Mouse (Mus musculus) midbrain, embryonic 12.5 days (tissue): ENCODE measurements at regions not wholly inside any gene's neighbourhood (a gene's known extent, or its start where the extent isn't known, plus 50 kb on each side); places are given as distances from the start of the nearest gene placed in this dataset.

Experiments used
- ATAC-seq: fragments of 200-750 bp; cut with Nextera tagmentation; 2 replicates; pipeline ENCODE4 v1.8.0; 2017; ENCODE audit warnings: low read depth, moderate TSS enrichment, moderate library complexity; ENCODE audit not compliant: low FRiP score
- H3K27ac ChIP-seq: fragments of 300-500 bp; sonication (generic); replicated peaks from 2 replicates; pipeline ENCODE4 v1.5.1; 2016; ENCODE audit warnings: mild to moderate bottlenecking
- H3K27me3 ChIP-seq: fragments of 300-500 bp; sonication (generic); 2 replicates; pipeline ENCODE4 v1.6.1; 2016; ENCODE audit warnings: mild to moderate bottlenecking
- H3K36me3 ChIP-seq: fragments of 300-500 bp; sonication (generic); 2 replicates; pipeline ENCODE4 v1.6.1; 2016
- H3K4me1 ChIP-seq: fragments of 300-500 bp; sonication (generic); 2 replicates; pipeline ENCODE4 v1.6.1; 2016
- H3K4me2 ChIP-seq: fragments of 300-500 bp; sonication (generic); replicated peaks from 2 replicates; pipeline ENCODE4 v1.6.1; 2016; ENCODE audit warnings: mild to moderate bottlenecking, moderate library complexity
- H3K4me3 ChIP-seq: fragments of 300-500 bp; sonication (generic); 2 replicates; pipeline ENCODE4 v1.5.1; 2016; ENCODE audit warnings: mild to moderate bottlenecking
- H3K9ac ChIP-seq: fragments of 300-500 bp; sonication (generic); replicated peaks from 2 replicates; pipeline ENCODE4 v1.6.1; 2016; ENCODE audit warnings: mild to moderate bottlenecking, moderate library complexity
- H3K9me3 ChIP-seq: fragments of 300-500 bp; sonication (generic); 2 replicates; pipeline ENCODE4 v1.6.1; 2016; ENCODE audit warnings: mild to moderate bottlenecking
- WGBS: fragments of 180-500 bp; shearing (Covaris S2); methylation state at CpG from one replicate; pipeline ENCODE4 v1.1.7; 2016; 5-methylcytosine and 5-hydroxymethylcytosine counted together

DNA sequence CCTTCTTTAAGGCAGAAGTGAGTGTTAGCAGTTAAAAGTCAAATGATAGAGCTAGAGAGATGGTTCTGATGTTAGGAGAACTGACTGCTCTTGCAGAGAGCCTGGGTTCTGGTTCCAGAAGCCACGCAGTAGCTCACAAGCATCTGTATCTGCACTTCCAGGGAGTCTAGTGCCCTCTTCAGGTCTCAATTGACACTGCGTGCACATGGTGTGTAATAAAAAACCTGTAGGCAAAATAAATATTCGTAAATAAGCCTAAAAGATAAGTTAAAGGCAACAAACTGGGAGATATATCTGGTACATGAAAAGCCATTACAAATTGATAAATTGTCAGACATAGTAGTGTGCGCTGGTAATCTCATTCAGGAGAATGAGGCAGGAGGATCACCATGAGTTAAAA is 133.8 kb upstream of the Csf3r start:
- Histone ChIP-seq H3K9me3 (no peaks in the 10 kb centered on the region), H3K36me3 (no peaks in the 10 kb centered on the region), H3K9ac (no peak overlapping the region), H3K4me3 (no peak overlapping the region), H3K27me3 (no peaks in the 10 kb centered on the region), H3K27ac (no peak overlapping the region), H3K4me1 (peaks cover 5% of the 10 kb centered on the region; the same call in 1 of the 2 replicates), H3K4me2 (no peak overlapping the region)
- WGBS: 61% methylated on average over 4 of the region's 4 CpGs
- ATAC-seq: no peak

DNA sequence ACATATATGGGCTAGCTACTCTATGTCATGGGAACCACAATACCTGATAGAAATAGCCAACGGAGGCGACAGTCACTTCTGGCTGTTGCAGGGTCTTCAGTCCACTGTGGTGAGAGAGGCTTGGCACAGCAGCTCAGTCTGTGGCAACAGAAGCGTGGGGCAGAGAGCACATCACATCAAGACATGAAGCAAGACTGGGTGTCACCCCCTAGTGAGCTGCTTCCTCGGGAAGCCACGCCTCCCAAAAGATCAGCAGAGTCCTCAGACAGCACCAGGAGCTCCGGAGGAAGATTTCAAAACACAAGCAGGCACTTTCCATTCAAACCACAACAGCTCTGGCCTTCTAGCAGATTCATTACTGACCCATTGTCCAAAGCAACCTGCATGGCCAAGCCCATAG is 131.2 kb upstream of the Csf3r start:
- Histone ChIP-seq H3K4me3 (no peak overlapping the region), H3K27ac (no peak overlapping the region), H3K4me1 (peaks cover 13% of the 10 kb centered on the region; the same call in 1 of the 2 replicates), H3K27me3 (no peaks in the 10 kb centered on the region), H3K36me3 (no peaks in the 10 kb centered on the region), H3K9ac (no peak overlapping the region), H3K9me3 (no peaks in the 10 kb centered on the region), H3K4me2 (no peak overlapping the region)
- ATAC-seq: no peak
- WGBS: 79% methylated on average over 6 of the region's 6 CpGs

DNA sequence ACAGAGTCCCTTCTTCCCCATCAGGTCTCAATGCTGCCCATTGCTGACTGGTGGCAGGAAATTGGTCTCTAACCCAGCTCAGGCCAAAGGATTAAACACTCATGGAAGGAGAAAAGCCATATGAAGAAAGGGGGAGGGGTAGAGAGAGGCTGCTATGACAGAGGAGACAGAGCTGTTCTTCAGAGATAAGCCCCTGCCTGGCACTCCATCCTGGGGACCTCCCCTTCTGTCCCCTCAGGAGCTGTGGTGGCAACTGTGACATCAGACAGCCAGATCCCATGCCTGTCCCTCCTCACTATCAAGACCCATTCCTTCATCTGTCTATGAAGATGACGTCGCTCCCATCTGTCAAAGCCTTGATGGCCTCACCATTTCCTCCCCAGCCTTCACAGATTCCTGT is 126.6 kb upstream of the Csf3r start:
- WGBS: 86% methylated on average over 2 of the region's 2 CpGs
- H3K27me3 ChIP-seq: no peaks in the 10 kb centered on the region
- H3K27ac ChIP-seq: no peak overlapping the region
- H3K4me3 ChIP-seq: no peak overlapping the region
- no peaks in the 10 kb centered on the region for H3K36me3 ChIP-seq
- H3K4me1 ChIP-seq: peaks cover 25% of the 10 kb centered on the region
- no peaks in the 10 kb centered on the region for H3K9me3 ChIP-seq
- H3K4me2 ChIP-seq: no peak overlapping the region
- no peak for ATAC-seq
- no peak overlapping the region for H3K9ac ChIP-seq

DNA sequence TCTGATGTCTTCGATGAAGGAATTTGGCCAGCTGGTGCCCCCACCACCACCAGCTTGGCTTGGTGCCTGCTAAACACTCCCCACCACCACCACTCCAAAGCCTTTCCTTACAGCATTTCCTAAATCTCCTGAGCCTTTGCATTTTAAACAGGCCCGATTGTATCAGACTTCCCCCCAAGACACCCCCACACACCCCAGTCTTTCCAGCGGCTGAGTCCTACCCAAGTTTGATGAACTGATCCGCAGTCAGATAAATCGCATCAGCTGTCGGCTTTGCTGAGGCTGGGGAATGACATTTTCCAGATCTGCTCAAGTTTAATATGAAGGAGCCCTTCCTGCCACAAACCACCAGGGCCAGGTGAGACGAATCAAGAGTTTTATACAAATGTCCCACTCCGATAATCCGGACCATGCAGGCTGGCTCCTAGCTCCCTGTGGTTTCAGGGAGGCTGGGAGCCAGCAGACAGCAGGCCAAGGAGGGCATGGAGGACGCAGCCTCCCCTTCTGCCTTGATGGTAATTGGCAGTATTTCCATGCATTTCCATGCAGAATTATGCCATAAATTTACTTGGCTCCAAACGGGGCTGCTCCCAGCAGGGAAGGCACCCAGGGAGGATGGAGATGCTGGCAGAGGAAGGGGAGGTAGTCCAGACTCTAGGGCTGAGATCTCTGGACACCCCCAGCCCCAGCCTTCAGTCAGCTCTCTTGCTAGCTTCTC is 125.6 kb upstream of the Csf3r start:
- Histone ChIP-seq H3K27me3 (no peaks in the 10 kb centered on the region), H3K4me3 (no peak overlapping the region), H3K4me1 (peaks cover 25% of the 10 kb centered on the region), H3K9ac (no peak overlapping the region), H3K36me3 (no peaks in the 10 kb centered on the region), H3K9me3 (no peaks in the 10 kb centered on the region), H3K27ac (peak overlapping the region; percentile 1; the same call in 1 of the 2 replicates), H3K4me2 (no peak overlapping the region)
- no peak for ATAC-seq
- WGBS: 62% methylated on average over 11 of the region's 11 CpGs

DNA sequence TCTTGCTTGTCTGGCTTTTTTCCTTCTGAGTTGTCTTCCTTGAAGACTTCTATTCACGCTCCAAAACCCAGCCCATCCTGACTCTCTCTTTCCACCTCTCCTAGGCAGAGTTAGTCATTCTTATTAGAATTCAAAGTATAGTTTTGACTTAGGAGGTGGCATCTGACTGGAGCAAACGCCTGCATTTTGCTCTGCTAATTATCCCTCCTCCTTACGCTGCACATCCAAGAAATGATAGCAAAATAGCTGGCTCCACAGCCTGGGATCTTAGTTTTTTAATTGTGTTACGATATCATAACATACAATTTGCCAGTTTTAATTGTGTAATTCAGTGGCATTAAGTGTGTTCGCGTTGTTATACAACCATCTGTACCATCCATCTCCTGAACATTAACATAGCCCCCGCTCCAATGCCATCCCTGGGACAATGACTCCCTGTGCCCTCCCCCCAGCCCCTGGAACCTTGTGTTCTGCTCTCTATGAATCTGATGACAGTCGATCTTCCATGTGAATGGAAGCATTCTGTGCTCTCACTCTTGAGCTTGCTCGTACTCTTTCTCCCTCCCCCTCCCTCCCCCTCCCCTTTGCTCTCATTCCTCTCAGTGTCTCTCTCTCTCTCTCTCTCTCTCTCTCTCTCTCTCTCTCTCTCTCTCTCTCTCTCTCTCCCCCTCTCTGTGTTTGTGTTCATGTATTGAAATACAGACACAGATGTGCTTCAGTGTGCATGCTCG is 122.6 kb upstream of the Csf3r start:
- Histone ChIP-seq H3K36me3 (no peaks in the 10 kb centered on the region), H3K27me3 (no peaks in the 10 kb centered on the region), H3K9ac (no peak overlapping the region), H3K4me1 (peaks cover 18% of the 10 kb centered on the region), H3K4me3 (no peak overlapping the region), H3K27ac (no peak overlapping the region), H3K9me3 (no peaks in the 10 kb centered on the region), H3K4me2 (no peak overlapping the region)
- WGBS: 72% methylated on average over 10 of the region's 10 CpGs
- ATAC-seq: no peak

DNA sequence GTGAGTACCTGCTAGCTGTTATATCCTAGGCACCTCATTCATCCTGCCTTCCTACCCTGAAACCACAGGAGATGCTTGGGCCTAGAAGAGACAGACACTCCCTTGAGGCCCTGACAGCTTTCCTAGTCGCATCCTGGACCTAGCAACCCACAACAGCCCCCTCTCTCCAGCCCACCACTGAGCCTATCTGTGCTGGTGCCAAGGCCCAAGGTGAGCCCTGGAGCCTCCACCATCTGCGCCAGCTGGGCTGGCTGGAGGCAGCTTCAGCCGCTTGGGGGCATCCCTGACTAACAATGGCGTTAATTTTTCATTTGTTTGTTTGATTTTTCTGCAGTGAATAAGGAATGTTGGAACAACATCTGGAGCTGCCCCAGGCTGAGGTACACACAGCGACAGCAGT is 118.1 kb upstream of the Csf3r start:
- no peaks in the 10 kb centered on the region for H3K36me3 ChIP-seq
- peaks cover 4% of the 10 kb centered on the region; the same call in 1 of the 2 replicates for H3K27me3 ChIP-seq
- ATAC-seq: no peak
- no peak overlapping the region for H3K9ac ChIP-seq
- H3K4me3 ChIP-seq: no peak overlapping the region
- 78% methylated on average over 5 of the region's 5 CpGs for WGBS
- no peak overlapping the region for H3K4me2 ChIP-seq
- H3K4me1 ChIP-seq: peaks cover 6% of the 10 kb centered on the region
- no peaks in the 10 kb centered on the region for H3K9me3 ChIP-seq
- no peak overlapping the region for H3K27ac ChIP-seq

DNA sequence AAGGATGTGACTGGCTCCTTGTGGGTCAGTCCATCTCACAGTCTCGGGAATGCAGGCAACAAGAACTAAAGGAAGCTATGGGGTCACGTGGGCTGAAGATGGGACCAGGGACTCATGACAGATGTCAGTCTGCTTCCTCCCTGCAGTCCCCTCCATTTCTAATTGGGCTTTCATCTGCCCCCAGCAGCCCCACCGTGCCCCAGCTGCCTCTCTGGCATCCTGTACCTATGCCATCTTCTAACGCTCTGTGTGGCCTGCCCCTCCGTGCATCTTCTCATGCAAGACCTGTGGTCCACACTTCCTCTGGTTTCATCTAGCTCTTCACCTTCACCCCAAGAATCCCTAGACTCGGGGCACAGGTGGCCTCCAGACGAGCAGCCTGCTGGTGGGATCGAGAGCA is 115.4 kb upstream of the Csf3r start:
- 89% methylated on average over 8 of the region's 8 CpGs for WGBS
- Histone ChIP-seq H3K36me3 (no peaks in the 10 kb centered on the region), H3K9ac (no peak overlapping the region), H3K27me3 (peaks cover 21% of the 10 kb centered on the region), H3K4me3 (no peak overlapping the region), H3K27ac (no peak overlapping the region), H3K4me1 (peaks cover 15% of the 10 kb centered on the region; the same call in 1 of the 2 replicates), H3K4me2 (no peak overlapping the region), H3K9me3 (no peaks in the 10 kb centered on the region)
- no peak for ATAC-seq

DNA sequence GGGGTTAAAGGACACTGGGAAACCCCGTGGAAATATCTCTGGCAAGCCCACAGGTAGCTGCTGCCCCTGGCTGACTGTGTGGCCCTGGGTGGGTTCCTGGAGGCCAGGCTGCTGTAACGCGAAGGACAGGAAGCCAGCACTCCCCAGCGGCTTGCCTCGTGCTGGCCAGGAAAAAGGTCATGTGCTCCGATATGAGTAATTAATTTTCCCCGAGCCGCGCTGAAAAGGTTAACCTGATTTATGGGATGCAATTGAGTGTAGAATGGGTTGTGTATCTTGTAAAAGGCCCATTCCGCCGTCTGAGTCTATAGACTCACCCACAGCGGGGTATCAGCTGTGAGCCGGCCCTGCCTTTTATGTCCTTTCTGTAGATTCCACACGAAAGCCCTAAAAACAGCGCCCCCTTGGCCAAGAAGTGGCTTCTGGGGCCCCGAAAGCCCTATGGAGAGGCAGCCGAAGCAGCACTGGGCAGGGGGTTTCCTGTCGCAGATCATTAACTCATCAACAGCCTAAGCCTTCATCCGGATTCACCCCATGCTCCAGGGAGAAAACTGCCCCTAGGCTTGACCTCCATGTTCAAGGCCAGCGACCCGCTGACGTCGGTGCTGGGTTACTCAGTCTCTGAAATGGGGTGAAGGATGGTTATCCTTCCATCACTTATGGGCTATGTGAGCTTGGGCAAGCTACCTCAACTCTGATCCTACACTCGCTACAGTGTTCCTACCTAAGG is 112.6 kb upstream of the Csf3r start:
- Histone ChIP-seq H3K9me3 (no peaks in the 10 kb centered on the region), H3K4me1 (peaks cover 17% of the 10 kb centered on the region; the same call in 1 of the 2 replicates), H3K27ac (no peak overlapping the region), H3K9ac (no peak overlapping the region), H3K27me3 (peaks cover 34% of the 10 kb centered on the region), H3K36me3 (no peaks in the 10 kb centered on the region), H3K4me3 (no peak overlapping the region), H3K4me2 (no peak overlapping the region)
- 18% methylated on average over 24 of the region's 24 CpGs for WGBS
- no peak for ATAC-seq

DNA sequence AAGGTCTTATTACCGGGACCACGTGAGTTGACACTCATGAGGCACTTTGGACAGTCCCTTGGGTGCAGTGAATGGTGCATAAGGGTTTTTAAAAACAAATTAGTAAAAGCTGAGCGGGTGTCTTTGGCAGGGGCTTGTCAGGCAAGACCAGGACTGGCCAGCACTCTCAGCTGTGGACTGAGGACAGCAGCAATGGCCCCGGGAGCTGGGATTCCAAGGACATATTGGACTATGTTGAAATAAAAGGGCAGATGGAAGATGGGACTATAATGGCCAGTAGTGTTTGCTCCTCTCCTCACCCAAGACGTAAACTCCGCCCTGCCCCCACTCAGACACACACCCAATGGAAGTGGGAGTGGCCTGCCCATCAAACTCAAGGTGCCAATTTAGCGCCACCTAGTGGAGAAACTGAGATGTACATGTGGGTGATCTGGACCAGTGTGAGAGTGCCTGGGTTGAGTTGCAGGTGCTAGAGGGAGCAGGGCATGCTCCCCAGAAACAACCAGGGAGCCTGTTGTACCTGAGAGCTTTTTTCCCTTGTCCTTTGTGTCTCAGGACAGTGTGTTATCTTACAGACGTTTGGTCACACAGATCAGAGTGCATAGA is 111.8 kb upstream of the Csf3r start:
- peak; percentile 32 for ATAC-seq
- WGBS: 23% methylated on average over 8 of the region's 8 CpGs
- H3K4me2 ChIP-seq: no peak overlapping the region
- peaks cover 40% of the 10 kb centered on the region for H3K27me3 ChIP-seq
- no peak overlapping the region for H3K27ac ChIP-seq
- no peaks in the 10 kb centered on the region for H3K36me3 ChIP-seq
- H3K9ac ChIP-seq: no peak overlapping the region
- H3K4me1 ChIP-seq: peaks cover 25% of the 10 kb centered on the region
- no peaks in the 10 kb centered on the region for H3K9me3 ChIP-seq
- no peak overlapping the region for H3K4me3 ChIP-seq

DNA sequence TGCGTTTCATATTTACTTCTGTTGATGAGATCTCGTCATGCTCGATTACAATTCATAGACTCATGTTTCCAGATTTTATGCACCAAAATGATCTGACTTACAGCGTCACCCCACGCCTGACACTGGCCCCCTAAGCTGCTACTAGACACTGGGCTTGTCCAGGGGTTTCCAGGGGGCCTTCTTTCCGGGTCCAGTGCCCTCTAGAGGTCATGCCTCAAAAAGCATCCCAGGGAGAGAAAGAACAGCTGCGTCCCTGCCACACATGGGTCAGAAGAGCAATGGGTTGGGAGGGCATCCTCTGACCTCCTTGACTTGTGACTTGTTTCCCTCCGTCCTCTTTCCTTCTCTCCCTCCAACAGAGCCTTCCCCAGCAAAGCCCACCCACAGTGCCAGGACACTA is 109.2 kb upstream of the Csf3r start:
- Histone ChIP-seq H3K9me3 (no peaks in the 10 kb centered on the region), H3K36me3 (no peaks in the 10 kb centered on the region), H3K4me2 (no peak overlapping the region), H3K4me3 (no peak overlapping the region), H3K27ac (no peak overlapping the region), H3K27me3 (peaks cover 45% of the 10 kb centered on the region), H3K4me1 (peaks cover 30% of the 10 kb centered on the region), H3K9ac (no peak overlapping the region)
- WGBS: 31% methylated on average over 8 of the region's 8 CpGs
- ATAC-seq: no peak

DNA sequence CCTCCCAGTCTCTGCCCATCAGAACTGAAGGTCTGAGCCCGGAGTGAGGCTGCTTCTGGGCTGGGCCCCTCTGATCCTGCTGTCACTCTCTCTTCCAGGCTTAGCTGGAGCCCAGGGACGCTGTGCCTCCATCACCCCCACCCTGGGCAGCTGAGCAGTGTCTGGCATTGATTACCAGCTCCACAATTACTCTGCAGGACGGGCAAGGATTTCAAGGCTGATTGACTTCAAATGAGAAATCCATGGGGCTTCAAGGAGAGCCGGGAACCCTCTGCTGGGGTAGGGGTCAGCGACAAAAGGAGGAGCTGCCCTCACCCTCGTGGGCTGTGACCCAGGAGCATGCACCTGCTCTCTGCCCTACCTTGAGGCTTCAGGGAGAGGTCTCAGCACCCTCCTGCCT is 107.1 kb upstream of the Csf3r start:
- Histone ChIP-seq H3K9me3 (no peaks in the 10 kb centered on the region), H3K9ac (no peak overlapping the region; the same call in 1 of the 2 replicates), H3K27ac (no peak overlapping the region; the same call in 1 of the 2 replicates), H3K27me3 (peaks cover 42% of the 10 kb centered on the region), H3K36me3 (no peaks in the 10 kb centered on the region), H3K4me2 (no peak overlapping the region), H3K4me3 (no peak overlapping the region), H3K4me1 (peaks cover 33% of the 10 kb centered on the region)
- ATAC-seq: no peak
- WGBS: 9% methylated on average over 6 of the region's 6 CpGs
